Mouse (Mus musculus) skeletal muscle tissue, adult 2 months (tissue): ENCODE results near the gene Serpinb1b.

Source experiments
- DNase-seq: peaks from one replicate; pipeline ENCODE4 v3.0.0-alpha.2; 2012; ENCODE audit warnings: low read depth, low spot score

Serpinb1b gene

DNA sequence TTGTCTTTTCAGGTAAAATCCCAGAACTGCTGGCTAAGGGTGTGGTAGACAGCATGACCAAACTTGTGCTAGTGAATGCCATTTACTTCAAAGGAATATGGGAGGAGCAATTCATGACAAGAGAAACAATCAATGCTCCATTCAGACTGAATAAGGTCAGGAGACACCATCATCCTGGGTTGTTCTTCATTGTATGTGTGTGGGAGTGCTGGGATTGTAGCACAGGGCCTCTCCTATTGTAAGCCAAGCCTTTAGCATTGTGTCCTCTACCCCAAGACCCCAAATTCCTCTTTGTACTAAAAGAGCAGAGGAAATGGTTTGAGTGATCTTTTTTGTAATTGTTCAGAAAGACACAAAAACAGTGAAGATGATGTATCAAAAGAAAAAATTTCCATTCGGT is 12.9 kb downstream of the Serpinb1b start:
- no peak for DNase-seq

DNA sequence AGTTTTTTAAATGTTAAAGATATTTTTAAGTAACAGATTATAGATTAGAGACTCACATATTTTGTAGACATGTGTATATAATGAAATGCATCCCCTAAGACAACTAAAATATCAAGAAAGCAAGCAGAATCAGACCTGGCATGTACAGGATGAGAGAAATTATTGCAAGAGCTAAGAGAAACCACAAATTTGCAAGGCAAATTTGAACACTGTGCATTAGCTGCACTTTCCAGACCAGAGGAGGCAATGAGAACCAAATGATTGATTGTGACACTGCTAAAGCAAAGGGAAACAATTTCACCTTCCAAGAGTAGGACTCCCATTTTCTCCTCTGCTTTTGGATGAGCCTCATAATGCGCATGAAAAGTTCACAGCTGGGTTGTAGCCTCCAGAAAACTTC is 17.2 kb downstream of the Serpinb1b start:
- no peak for DNase-seq

- DNase-seq, result no peak
These were observed 27.3 kb downstream of the Serpinb1b start for GRCm38 (mm10) chr13:33105626-33106025.

GRCm38 (mm10) chr13:33113054-33113453 is 34.7 kb downstream of the Serpinb1b start:
- no peak for DNase-seq

DNA sequence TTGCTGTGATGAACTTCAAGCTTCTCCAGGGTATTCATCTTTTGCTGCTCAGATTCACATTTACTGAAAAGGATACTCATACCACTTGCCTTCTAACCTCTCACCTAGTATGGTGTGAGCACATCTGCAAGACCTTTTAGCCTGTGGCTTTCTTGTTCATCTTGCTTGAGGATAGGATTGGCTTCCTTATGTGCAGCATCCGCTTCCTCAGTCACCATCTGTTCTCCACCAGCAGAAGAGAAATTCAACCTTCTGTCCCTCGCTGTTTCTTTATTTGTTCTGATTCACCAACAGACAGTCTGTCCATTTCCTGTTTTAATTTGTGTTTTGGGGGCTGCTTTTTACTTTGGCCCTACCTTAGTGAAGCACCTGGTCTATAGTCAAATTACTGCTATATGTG is 59.3 kb downstream of the Serpinb1b start:
- no peak for DNase-seq

GRCm38 (mm10) chr13:33141435-33141834 is 63.1 kb downstream of the Serpinb1b start:
- DNase-seq, result no peak
